Mouse (Mus musculus) cortical plate, adult 2 months (tissue): ENCODE data around the gene Rnf182. TPM values are rescaled to one million over a fixed set of nuclear protein-coding genes. Genes with fewer than 3 reads are reported as not detected.

Source experiments
- H3K27ac ChIP-seq: fragments of 200-500 bp; 2 replicates; pipeline ENCODE4 v1.5.1; 2012; ENCODE audit warnings: low read length, control low read depth, inconsistent platforms; ENCODE audit not compliant: insufficient read depth
- H3K4me1 ChIP-seq: fragments of 200-500 bp; 2 replicates; pipeline ENCODE4 v1.6.1; 2011; ENCODE audit warnings: low read length; ENCODE audit not compliant: control insufficient read depth, insufficient read depth
- H3K4me3 ChIP-seq: fragments of 200-500 bp; 2 replicates; pipeline ENCODE4 v1.5.1; 2011; ENCODE audit warnings: mild to moderate bottlenecking, low read length, control low read depth; ENCODE audit not compliant: insufficient read depth
- CTCF ChIP-seq: fragments of 200-500 bp; IDR thresholded peaks from 2 replicates; pipeline ENCODE4 v1.5.1; 2011; ENCODE audit warnings: mild to moderate bottlenecking, control low read depth, low read length; ENCODE audit not compliant: insufficient read depth; ENCODE audit errors: extremely low read depth
- POLR2A ChIP-seq: fragments of 200-500 bp; IDR thresholded peaks from 2 replicates; pipeline ENCODE4 v1.6.1; 2011; ENCODE audit warnings: mild to moderate bottlenecking, low read length, control low read depth; ENCODE audit not compliant: insufficient read depth; ENCODE audit errors: extremely low read depth
- polyA plus RNA-seq: library from polyadenylated mRNA; depleted of rRNA; stranded (reverse); fragments of >200 nt; gene quantifications from 2 replicates; pipeline ENCODE4 v1.2.3, GENCODE M21; 2012; rRNA removed

The Rnf182 gene
- polyA plus RNA-seq, result 7.3 and 9.1 TPM in 2 replicates

GRCm38 (mm10) chr13:43615577-43616254 is at the start of gene Rnf182:
TSS of gene Rnf182 (plus strand) at chr13:43615710.
- TF ChIP-seq POLR2A (peak; percentile 38; the same call in 1 of the 2 replicates), CTCF (no peak)
- Histone ChIP-seq H3K4me1 (peaks cover 4% of the 10 kb centered on the region; the same call in 1 of the 2 replicates), H3K4me3 (peak within 1 kb of the TSS; percentile 81), H3K27ac (peak within 1 kb of the TSS; percentile 60; the same call in 1 of the 2 replicates)

GRCm38 (mm10) chr13:43566184-43566583 is 49.3 kb upstream of the Rnf182 start:
- TF ChIP-seq CTCF (no peak), POLR2A (no peak)
- Histone ChIP-seq H3K4me3 (no peak overlapping the region), H3K27ac (peak overlapping the region; percentile 74), H3K4me1 (peaks cover 4% of the 10 kb centered on the region; the same call in 1 of the 2 replicates)

- H3K4me1 ChIP-seq, result peaks cover 4% of the 10 kb centered on the region; the same call in 1 of the 2 replicates
- no peak overlapping the region for H3K27ac ChIP-seq
- no peak overlapping the region for H3K4me3 ChIP-seq
- TF ChIP-seq POLR2A (no peak), CTCF (no peak)
Measured at GRCm38 (mm10) chr13:43567141-43567891, 48.2 kb upstream of the Rnf182 start.

GRCm38 (mm10) chr13:43573979-43574378 is 41.5 kb upstream of the Rnf182 start:
- no peak overlapping the region for H3K27ac ChIP-seq
- no peak for TF ChIP-seq CTCF
- no peak overlapping the region for H3K4me3 ChIP-seq
- H3K4me1 ChIP-seq, result no peaks in the 10 kb centered on the region

GRCm38 (mm10) chr13:43575431-43575830 is 40.1 kb upstream of the Rnf182 start:
- Histone ChIP-seq H3K4me3 (no peak overlapping the region), H3K27ac (no peak overlapping the region), H3K4me1 (no peaks in the 10 kb centered on the region)
- TF ChIP-seq POLR2A (no peak), CTCF (no peak)

GRCm38 (mm10) chr13:43577254-43577653 is 38.3 kb upstream of the Rnf182 start:
- TF ChIP-seq POLR2A (no peak), CTCF (0 out of 2 replicates have a peak, but pooled peaks have one; percentile 7)
- no peak overlapping the region for H3K4me3 ChIP-seq

DNA sequence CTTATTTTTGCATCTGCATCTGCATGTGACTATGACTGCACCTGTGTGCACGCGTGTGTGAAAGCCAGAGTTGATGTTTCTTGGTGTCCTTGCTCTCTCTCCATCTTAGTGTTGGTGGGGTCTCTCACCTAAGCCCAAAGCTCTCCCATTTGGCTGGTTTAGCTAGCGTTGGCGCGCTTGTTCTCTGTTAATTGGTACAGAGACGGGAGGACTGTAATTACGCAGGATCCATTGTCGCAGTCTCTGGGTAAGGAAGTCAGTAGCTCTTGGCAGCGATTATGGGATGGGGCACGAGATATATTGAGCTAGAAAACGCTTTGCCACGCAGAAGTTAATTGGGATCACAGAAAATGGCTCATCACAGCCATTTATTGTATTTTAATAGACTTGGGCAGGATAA is 37.7 kb upstream of the Rnf182 start:
- TF ChIP-seq CTCF, result no peak
- TF ChIP-seq POLR2A, result no peak
- Histone ChIP-seq H3K4me3 (no peak overlapping the region), H3K27ac (no peak overlapping the region), H3K4me1 (no peaks in the 10 kb centered on the region)

More at GRCm38 (mm10) chr13:43577254-43577653, 38.3 kb upstream of the Rnf182 start:
- no peak overlapping the region for H3K27ac ChIP-seq
- no peaks in the 10 kb centered on the region for H3K4me1 ChIP-seq

GRCm38 (mm10) chr13:43579740-43580139 is 35.8 kb upstream of the Rnf182 start:
- TF ChIP-seq CTCF (peak; percentile 81), POLR2A (no peak)
- peaks cover 1% of the 10 kb centered on the region for H3K4me1 ChIP-seq
- H3K27ac ChIP-seq, result no peak overlapping the region
- H3K4me3 ChIP-seq, result no peak overlapping the region

DNA sequence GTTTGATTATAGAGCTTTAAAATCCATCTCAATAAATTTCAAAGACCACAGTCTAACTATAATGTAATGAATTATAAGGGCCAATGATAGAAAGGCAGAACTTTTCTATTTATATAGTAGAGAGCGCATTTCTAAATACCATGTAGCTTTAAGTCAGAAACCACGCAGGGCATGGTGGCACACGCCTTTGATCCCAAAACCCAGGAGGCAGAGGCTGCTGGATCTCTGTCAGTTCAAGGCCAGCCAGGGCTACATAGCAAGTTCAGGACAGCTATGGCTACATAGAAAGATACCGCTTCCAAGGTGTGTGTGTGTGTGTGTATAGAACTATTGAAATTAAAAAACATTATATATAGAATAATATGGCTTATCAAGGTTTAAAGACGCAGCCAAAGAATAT is 34.8 kb upstream of the Rnf182 start:
- Histone ChIP-seq H3K4me1 (peaks cover 1% of the 10 kb centered on the region), H3K27ac (no peak overlapping the region)
- no peak for TF ChIP-seq POLR2A
- no peak for TF ChIP-seq CTCF

More for the DNA sequence above, 34.8 kb upstream of the Rnf182 start:
- H3K4me3 ChIP-seq, result no peak overlapping the region
